Mouse (Mus musculus): ENCODE data around the gene Zfp827.

GRCm38 (mm10) chr8:79124231-79124630 is 96.0 kb downstream of the Zfp827 start:
- TF ChIP-seq CTCF (IDR thresholded peaks at IDR 0.05; ENCODE audit: low read depth, low read length) (no peak), POLR2A (IDR thresholded peaks at IDR 0.05; ENCODE audit: borderline replicate concordance, low read depth, low read length) (no peak)

All from bone marrow macrophage, adult 2 months (primary cell).